Mouse (Mus musculus) G1E (cell line): ENCODE results near the gene Capzb.

Source experiments
- CTCF ChIP-seq: IDR thresholded peaks from 2 replicates; pipeline ENCODE4 v1.5.1; 2012; ENCODE audit warnings: low read depth, low read length, inconsistent platforms, mixed read lengths
- GATA1 ChIP-seq: IDR thresholded peaks from 2 replicates; pipeline ENCODE4 v1.6.1; 2012; ENCODE audit warnings: borderline replicate concordance, low read length, inconsistent platforms, mixed read lengths

- no peak for TF ChIP-seq GATA1
- TF ChIP-seq CTCF: no peak
Observed at GRCm38 (mm10) chr4:139242607-139242955, 49.9 kb downstream of the Capzb start.
